Mouse (Mus musculus) urinary bladder, postnatal 36 days (tissue): ENCODE measurements around the gene Tmem235.

Source experiments
- DNase-seq, 2 experiments: peaks; one replicate each; pipeline ENCODE4 v3.0.0; 2022; ENCODE audit warnings: low spot score in 2 of 2, mixed read lengths in 1 of 2

The Tmem235 gene

GRCm38 (mm10) chr11:117865988-117866387 is 5.4 kb downstream of the Tmem235 start:
- DNase-seq: no peak

DNA sequence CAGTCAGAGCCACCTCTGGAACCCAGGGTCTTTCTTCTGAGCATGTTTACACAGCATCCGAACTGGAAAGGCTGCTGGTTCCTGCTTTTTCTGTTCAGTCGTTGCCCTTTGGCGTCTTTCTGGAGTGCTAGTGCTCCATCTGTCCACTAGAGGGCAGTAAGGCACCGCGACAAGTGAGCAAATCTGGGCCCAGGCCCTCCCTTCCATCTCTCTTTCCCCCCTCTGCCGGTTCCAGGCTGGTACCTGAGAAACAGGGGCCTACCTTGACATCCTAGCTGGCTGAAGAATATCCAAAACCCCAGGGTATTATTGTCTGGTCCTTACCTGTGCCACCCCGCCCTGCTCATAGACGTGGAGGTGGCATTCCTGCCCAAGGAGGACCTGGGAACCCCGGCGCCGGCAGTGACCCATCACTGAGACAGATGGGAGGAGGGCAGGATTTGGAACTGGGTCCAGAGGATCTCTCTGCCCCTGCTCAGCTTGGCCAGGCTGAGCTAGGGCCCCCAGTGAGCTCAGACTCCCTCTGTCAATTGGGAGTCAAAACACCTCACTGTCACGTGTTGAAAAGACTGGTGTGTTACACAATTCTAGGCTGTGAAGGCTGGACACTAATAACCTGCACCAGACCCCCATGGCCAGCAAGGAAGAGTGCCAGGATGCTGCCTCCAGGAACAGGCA is 10.3 kb downstream of the Tmem235 start:
- DNase-seq: peak; percentile 58 to 72

DNA sequence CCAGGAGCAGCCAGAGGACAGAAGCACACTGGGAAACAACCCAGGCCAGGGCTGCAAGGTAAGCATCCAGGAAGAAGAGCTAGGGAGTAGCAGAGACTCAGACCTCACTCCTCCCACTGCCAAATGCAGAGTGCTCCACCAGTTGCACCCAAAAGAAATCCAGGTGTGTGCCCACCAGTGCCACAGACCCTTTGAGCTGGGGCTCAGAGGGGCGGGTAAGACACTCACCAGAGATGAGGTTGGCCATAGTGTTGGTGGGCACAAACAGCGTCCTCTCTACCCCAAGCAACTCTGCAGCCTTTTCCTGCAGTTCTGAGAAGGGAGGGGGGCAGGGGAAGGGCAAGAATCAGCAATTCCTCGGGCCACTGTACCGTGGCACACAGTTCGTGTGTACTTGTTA is 10.8 kb downstream of the Tmem235 start:
- no peak for DNase-seq

GRCm38 (mm10) chr11:117871911-117872584 is 11.5 kb downstream of the Tmem235 start:
- DNase-seq: no peak

DNA sequence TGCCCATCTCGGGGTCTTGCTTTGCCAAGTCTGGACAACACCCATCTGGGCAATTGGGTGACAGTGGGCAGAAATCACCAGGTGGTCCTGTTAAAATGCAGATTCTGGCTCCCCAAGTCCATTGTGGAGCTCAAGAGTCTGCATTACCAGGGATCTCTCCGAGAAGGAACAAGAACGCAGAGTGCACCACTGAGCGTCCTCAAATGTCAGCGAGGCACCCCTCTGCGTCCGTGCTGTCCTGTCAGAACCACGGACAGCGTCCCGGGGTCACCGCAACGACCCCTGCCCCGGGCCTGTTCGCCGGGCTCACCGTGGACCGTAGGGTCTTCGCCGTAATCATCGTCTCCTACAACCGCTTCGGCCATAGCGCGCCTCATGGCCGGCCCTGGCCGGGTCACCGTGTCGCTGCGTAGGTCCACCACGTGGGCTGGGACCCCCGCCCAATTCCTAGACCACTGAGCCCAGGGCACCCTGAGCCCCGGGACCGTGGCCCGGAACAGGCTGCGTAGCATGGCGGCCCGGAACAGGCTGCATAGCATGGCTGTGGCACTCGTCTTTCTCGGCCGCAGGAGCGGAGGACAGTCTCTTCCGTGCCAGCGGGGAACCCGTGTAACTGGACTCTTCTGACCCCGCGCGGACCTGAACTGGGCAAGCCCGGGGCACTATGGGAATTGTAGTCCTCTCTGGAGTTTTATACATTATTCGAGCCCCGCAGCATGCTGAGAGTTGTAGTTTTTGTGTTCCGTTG is 12.5 kb downstream of the Tmem235 start, which contains the start of gene Tha1:
Gene Tha1 (minus strand): TSS at position 621 of the 748 bp plus-strand sequence.
- peak; percentile 73 to 82 for DNase-seq

DNA sequence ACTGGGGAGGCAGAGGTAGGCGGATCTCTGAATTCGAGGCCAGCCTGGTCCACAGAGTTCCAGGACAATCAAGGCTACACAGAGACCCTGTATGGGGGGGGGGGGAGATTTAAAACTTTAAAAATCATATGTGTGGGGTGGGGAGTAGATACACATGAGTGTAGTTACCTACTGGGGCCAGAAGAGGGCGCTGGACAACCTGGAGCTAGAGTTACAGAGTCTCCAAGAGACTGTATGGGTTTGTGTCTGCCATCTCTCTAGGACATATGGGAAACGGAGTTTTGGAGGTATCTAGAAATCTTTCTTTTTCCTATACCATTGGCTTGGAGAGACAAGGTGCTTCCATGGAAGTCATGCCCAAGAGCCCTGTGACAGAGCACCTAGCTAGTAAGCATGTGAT is 13.9 kb downstream of the Tmem235 start:
- no peak for DNase-seq

DNA sequence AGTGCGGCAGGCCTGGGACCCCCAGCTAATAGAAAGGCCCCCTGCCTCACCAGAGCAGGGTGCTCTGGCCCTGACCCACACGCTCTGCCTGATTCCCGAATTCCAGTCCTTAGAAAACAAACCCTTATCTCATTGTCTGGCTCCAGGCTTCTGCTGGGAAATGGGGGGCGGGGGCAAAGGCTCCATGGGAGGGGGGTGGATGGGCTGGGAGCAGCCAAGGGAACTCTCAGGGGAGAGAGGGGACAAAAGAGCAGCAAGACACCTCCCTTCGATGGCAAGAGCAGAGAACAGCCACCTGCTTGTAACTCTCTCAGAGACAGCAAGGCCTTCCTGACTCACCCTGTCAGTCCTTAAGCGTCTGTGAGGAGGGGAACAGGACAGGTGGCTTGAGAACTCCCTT is 15.1 kb downstream of the Tmem235 start:
- no peak for DNase-seq

- DNase-seq: no peak
These were observed 17.6 kb downstream of the Tmem235 start for GRCm38 (mm10) chr11:117877917-117878745.

GRCm38 (mm10) chr11:117878892-117879291 is 18.3 kb downstream of the Tmem235 start:
- DNase-seq: no peak

DNA sequence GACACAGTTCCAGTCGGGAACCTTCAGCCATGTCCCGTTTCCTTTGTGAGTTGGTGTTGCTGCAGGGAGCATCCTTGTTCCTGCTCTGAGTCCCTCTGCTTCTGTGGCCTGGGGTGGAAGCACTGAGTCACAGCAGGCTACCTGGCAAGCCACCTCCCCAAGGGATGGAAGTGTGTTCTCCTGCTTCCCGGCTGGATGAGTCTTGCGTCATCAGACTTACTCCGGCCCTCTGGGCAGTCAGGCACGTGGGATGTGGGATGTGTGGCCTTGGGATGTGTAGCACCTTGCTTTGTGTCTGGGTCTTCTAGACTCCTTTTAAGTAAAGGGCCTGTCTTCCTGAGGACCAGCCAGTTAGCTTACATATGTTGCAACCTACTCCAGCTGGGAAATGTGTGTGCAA is 19.1 kb downstream of the Tmem235 start:
- no peak for DNase-seq

DNA sequence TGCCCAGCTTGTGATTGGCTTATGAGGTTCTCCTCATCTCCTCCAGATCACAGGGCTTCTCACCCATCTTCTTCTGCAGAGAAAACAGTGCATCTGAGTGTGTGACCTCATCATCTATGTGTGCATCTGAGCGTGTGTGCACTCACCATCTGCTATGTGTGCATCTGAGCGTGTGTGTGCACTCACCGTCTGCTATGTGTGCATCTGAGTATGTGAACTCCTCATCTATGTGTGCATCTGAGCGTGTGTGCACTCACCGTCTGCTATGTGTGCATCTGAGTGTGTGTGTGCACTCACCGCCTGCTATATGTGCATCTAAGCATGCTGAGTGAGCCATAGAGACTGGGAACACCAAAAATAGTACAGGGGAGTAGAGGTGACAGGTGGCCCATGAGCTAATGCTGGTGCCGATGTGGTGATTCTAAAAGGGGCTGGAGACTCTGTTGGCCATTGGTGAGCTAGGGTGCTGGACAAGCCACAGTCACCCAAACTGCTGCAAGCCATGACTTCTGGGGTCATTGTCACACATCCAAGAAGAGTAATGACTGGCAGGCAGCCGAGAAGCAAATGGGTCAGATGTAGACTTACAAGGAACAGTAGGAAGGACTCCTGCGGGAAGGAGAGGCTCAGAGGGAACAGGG is 19.9 kb downstream of the Tmem235 start:
- no peak for DNase-seq

- no peak for DNase-seq
These were observed 20.4 kb downstream of the Tmem235 start for GRCm38 (mm10) chr11:117880977-117881358.

GRCm38 (mm10) chr11:117881787-117882186 is 21.2 kb downstream of the Tmem235 start:
- DNase-seq: peak; percentile 46 to 60

GRCm38 (mm10) chr11:117882208-117882607 is 21.7 kb downstream of the Tmem235 start:
- no peak for DNase-seq

DNA sequence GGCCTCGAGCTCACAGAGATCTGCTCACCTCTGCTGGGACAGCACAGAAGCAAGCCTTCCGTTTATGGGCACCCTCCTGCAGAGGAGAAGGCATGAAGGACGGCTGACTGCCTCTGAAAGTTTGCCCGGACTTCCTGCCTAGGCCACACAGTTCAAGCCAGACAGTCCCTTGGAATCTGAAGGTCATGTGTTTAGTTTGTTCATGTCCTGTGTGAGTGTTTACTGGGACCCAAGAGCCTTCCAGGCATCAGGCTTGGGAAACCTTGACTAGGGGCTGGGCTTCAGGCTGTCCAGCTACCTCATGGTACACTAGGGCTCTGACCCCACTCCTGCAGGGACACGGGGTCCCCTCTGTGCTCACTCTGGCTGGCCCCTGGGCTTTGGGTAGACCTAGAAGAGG is 25.4 kb downstream of the Tmem235 start:
- DNase-seq: no peak

GRCm38 (mm10) chr11:117888168-117888852 is 27.8 kb downstream of the Tmem235 start:
- DNase-seq: no peak

DNA sequence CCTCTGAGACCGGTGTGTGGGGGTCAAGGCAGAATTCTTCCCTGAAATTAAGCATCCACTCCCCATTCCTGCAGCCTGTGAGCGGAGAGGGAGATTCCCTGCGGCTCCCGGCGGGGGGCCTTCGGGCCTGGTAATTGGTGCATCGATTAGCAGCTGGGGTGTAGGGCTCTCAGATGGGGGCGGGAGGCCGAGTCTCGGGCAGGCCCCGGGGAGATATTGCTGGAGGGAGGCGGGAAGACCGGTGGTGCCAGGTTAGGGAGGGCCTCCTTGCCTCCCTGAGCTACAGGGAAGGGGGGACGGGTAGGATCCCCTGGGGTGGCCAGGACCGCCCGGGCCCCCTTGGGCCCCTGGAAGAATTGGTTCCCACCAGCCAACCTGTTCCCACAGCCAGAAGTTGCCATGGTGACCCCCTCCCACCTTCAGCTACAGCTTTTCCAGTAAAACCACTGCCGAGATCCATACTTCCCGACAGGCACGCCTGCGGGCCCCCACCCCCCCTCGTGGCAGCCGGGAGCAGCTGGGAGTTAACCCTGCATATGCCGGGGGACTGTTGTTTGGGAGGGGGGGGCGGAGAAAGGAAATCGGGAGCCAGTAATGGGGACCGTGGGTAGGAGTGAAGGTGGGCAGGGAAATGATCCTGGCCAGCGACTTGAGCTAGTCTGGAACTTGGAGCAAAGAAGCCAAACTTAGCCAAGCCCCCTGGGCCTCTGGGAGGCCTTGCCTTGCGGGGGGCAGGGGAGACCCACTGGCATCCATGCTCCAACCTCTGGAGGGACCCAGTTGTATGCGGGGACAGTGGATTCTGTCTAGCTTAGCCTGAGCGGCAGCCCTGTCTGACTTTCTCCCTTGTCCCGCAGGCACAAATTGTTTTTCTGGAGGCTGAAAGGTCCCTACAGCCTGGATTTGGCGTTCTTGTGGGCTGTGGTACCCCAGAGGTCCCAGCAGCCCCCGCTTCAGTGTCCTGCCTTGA is 28.6 kb downstream of the Tmem235 start:
- DNase-seq: no peak

- no peak for DNase-seq
These were observed 29.4 kb downstream of the Tmem235 start for GRCm38 (mm10) chr11:117889887-117890340.

- DNase-seq: no peak
These were observed 30.1 kb downstream of the Tmem235 start for GRCm38 (mm10) chr11:117890519-117891282.
